Mouse (Mus musculus) cerebellum, postnatal 4 days (tissue): ENCODE data around the gene Ptpn23.
"Not testable (repeated sequence)": the region's sequence is repeated elsewhere in the genome, so short reads cannot be mapped to it uniquely, and the experiment has no call there.

Source experiments
- DNase-seq, 2 experiments: peaks; one replicate each; pipeline ENCODE4 v3.0.0; 2022; ENCODE audit warnings: low spot score in 2 of 2, mixed read lengths in 1 of 2

The Ptpn23 gene

GRCm38 (mm10) chr9:110408099-110408773, at the start of gene Ptpn23:
Ptpn23 (minus strand) TSS chr9:110408213.
- DNase-seq: peak; percentile 90 to 96

DNA sequence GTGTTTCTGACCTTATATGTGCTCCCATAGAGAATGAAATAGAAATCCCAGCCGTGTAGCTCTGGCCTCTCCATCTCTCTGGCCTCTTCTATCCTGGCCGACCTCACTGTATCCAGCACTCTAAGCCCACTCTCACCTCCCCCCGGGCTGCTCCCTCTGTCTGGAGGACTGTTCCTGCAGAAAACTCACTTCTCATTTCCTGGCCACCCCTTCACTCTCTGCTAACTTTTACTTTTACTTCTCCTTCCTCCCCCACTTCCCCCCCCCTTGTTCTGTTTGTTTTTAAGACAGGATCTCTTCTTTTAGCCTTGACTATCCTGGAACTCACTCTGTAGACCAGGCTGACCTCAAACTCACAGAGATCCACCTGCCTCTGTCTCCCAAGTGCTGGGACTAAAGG, 44.5 kb upstream of the Ptpn23 start:
- DNase-seq: no peak

DNA sequence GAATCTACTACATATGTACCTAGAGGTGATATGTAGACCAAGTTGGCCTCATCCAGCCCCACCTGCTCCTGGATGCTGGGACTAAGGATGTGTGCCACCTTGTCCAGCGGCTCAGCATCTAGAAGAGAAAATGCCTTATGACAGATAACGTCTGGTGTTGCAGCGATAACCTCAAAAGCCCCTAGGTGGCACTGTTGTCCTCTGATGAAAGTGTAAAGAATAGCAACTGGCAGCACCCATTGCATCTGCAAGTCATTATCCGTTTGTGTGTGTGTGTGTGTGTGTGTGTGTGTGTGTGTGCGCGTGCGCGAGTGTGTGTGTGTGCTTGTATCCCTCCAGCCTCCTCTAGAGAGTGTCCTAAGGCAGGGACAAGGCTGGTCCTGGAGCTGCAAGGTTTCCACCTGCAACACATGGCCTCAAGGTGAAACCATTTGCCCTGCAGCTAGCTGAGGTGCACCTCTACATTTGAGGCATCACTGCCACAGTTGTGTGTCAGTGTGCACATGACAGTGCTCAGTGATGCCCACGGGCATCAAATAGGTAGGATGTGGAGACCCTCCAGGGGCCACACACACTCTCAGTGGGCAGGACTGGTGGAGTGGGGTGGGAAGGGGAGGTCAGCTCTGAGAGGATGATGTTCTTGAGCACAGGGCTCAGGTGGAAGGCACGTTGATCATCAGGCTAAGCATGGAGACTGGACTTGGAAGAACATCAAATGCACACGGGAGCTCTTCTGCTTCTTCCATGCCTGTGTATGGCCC, 41.0 kb upstream of the Ptpn23 start:
- peak; percentile 45 to 72 for DNase-seq

DNA sequence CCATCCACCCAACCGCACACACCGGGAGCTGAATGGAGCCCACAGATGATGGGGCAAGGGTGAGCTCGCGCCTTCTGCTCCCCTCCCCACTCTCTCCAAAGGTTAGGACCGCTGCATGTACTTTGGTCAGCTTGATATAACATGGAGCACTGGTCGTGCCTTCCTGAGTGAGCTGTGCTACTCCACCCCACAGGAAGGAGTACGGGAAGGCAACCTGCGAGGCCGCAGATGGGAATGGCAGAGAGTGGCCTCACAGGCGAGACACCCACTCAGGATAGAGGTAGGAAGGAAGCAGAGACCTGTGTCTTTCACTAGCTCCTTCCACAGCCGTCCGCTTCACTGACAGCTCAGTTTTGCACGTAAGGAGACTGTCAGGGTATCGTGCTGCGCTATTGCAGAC, 40.3 kb upstream of the Ptpn23 start:
- no peak for DNase-seq

DNA sequence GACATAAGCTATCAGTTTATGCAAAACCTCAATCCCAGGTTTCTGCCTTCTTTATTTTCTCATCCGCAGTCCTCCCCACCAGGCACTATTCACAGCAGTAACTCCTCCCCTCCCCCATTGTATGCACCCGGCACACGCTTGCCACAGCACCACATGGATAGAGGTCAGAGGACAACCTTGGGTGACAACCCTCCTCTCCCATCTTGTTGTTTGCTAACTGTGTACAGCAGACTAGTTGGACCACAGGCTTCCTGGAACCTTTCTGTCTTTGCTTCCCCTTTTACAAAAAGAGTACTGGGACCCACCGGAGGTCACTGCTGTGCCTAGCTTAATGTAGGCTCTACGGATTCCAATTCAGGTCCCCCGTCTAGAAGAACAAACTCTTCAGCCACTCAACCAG, 32.5 kb upstream of the Ptpn23 start:
- no peak for DNase-seq

DNA sequence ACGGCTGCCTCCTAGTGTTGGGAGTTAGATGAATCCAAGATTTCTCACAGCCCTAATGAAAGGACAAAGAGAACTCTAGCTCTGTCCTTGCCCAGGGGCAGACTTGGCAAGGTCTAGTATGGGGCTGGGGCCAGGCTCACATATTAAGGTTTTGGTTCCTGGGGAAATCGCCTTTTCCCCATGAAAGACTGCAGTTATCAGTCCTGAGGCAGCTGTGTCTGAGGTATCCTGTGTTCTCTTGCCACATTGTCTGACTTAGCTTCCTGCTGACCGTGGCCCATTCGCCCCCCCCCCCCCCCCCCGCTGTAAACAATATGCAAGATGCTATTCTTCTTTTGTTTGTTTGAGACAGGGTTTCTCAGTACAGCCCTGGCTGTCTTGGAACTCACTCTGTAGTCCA, 32.0 kb upstream of the Ptpn23 start:
- DNase-seq: no peak

GRCm38 (mm10) chr9:110436041-110436440, 28.0 kb upstream of the Ptpn23 start:
- DNase-seq: no peak

GRCm38 (mm10) chr9:110433045-110433444, 25.0 kb upstream of the Ptpn23 start:
- no peak for DNase-seq

- no peak for DNase-seq
Measured at GRCm38 (mm10) chr9:110431241-110431640, 23.2 kb upstream of the Ptpn23 start.

DNA sequence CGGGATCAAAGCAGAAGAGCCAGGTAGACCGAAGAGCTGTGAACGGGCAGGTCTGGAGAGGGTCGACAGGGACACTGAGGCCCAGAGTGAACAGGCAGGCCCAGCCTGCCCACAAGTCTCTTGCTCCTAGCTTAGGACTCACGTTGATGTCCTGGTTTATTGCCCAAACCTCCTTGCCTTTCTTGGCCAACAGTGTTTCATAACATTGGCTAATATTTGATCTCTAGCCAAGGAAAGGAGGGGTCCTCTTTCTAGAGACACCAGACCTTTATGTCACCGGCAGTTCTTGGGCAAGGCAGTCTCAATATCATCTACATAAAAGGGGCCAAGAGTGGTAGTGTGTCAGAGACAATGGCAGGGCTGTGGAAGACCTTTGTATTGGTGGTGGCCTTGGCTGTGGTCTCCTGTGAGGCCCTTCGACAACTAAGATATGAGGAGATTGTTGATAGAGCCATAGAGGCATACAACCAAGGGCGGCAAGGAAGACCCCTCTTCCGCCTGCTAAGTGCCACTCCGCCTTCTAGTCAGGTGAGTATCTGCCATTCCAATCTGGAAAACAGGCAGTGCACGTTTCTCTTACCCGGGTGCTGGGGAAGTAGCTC, 11.6 kb upstream of the Ptpn23 start, which contains the start of gene Ngp:
Gene Ngp, plus strand, starts transcription at position 237 of the 602 bp plus-strand sequence.
- no peak for DNase-seq

DNA sequence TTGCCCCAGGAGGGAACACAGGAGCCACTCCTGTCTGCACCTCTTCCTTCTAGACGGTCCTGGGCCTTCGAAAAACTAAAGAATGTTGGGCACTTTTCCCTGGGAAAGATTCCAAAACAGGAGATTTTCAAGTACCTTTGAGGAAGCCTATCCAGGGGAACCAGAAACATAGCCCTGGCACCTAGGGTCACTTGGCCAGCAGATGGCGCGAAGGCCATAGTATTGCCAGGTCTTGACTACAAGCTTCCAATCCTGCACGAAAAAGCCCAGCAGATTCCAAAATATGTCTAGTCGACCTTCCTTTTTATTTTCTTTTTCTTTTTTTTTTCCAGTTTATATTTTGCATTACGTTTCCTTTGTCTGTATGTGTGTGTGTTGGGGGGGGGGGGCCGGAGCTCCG, 5.8 kb upstream of the Ptpn23 start:
- DNase-seq: peak in 1 of 2 experiments; percentile 34

DNA sequence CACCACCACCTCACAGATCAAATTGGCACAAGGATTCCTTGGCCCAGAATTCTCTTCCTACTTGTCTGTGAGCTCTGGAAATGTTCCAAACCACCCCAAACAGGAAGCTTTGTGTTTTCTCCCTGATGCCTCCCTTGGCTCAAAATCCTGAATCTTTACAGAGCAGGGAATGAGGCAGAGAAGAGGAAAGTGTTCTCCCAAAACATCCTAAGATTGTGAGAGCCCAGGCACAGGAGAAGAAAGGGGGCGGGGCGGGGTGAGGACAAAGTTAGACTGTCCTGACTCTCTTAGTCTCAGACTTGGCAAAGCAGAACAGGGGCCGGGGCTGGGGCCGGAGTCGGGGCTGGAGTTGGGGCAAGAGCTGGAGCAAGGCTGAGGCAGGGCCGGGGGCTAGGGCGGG, 4.9 kb upstream of the Ptpn23 start:
- DNase-seq: no peak

GRCm38 (mm10) chr9:110410908-110411887, 3.2 kb upstream of the Ptpn23 start:
- peak; percentile 48 to 73 for DNase-seq

DNA sequence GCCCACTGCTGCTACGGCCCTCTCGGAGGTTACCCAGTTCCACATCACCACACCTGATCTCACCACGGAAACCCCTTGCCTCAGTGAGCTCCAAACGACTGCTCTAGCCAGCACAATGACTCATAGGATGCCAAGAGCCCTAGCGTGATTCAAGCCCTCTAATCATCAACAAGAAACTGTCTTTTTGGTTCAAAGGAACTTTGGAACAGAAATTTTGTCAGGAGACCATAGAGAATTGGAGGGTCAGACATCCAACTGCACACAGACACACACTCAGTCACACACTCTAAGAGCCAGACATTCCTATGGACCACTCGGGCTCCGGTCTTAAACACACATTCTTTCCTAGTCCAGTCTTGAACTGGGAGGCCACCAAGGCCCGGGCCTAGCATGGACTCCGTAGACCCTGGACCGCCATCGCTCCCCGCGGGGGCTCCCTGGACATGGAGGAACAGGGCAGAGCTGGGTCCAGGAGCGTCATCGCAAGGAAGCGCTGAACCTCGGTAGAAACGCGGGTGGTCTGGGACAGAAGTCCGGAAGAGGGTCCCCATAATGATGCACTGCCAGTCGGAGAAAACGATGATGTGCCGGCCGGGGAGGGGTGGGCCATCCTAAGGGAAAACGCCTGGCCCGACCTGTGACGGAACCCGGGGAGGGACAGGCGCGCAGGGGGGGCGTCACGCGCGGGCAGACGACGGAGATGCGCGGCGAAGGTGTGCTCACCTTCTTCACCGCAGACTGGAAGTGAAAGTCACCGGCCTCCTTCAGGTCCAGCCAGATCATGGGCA, 508 bp downstream of the Ptpn23 start:
- no peak for DNase-seq

- DNase-seq: not testable (repeated sequence)
Measured at GRCm38 (mm10) chr9:110403240-110403639, 4.8 kb downstream of the Ptpn23 start.

GRCm38 (mm10) chr9:110402731-110403130, 5.3 kb downstream of the Ptpn23 start:
- no peak for DNase-seq

GRCm38 (mm10) chr9:110400650-110401049, 7.4 kb downstream of the Ptpn23 start:
- DNase-seq: no peak

- no peak for DNase-seq
Measured at GRCm38 (mm10) chr9:110393295-110393694, 14.7 kb downstream of the Ptpn23 start.

GRCm38 (mm10) chr9:110390843-110391242, 17.2 kb downstream of the Ptpn23 start:
- DNase-seq: no peak

DNA sequence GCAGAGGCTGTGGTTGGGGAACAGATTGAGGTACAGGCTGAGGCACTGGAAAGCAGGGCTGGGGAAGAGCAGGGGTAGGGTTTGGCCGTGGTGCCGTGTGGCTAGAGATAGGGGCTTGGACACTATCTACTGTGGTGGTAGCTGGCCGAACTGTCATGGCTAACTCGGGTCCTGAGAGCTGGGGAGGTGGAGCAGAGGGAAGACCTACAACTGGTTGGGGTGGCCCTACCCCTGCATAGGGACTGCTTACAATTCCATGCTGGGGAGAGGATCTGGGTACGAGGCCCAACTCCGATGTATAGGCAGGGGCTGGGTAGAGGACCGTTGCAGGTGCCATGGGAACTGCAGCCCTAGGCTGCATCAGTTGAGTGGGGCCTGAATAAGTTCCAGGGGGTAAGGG, 20.0 kb downstream of the Ptpn23 start:
- DNase-seq: no peak
